Mouse (Mus musculus) thymus, postnatal 4 days (tissue): ENCODE data around the gene Dact1.

Experiments used
- DNase-seq: peaks from one replicate; pipeline ENCODE4 v3.0.0; 2021

The Dact1 gene

GRCm38 (mm10) chr12:71309581-71310067, at the start of gene Dact1:
TSS of gene Dact1 (plus strand) at chr12:71309884.
- peak; percentile 71 for DNase-seq

- no peak for DNase-seq
Measured at GRCm38 (mm10) chr12:71264211-71264610, 45.5 kb upstream of the Dact1 start.

- no peak for DNase-seq
Measured at GRCm38 (mm10) chr12:71269367-71269766, 40.3 kb upstream of the Dact1 start.

- DNase-seq, result no peak
Measured at GRCm38 (mm10) chr12:71271131-71271530, 38.6 kb upstream of the Dact1 start.

GRCm38 (mm10) chr12:71274519-71275237, 35.0 kb upstream of the Dact1 start:
- peak; percentile 80 for DNase-seq

GRCm38 (mm10) chr12:71275906-71276595, 33.6 kb upstream of the Dact1 start:
- no peak for DNase-seq

- no peak for DNase-seq
Measured at GRCm38 (mm10) chr12:71279521-71280262, 30.0 kb upstream of the Dact1 start.

- DNase-seq, result no peak
Measured at GRCm38 (mm10) chr12:71281201-71281768, 28.4 kb upstream of the Dact1 start.

GRCm38 (mm10) chr12:71285399-71285798, 24.3 kb upstream of the Dact1 start:
- no peak for DNase-seq

- no peak for DNase-seq
Measured at GRCm38 (mm10) chr12:71290460-71290859, 19.2 kb upstream of the Dact1 start.

GRCm38 (mm10) chr12:71293960-71294942, 15.4 kb upstream of the Dact1 start:
- peak; percentile 52 for DNase-seq

- DNase-seq, result no peak
Measured at GRCm38 (mm10) chr12:71296849-71297535, 12.7 kb upstream of the Dact1 start.

GRCm38 (mm10) chr12:71310068-71310931, 616 bp downstream of the Dact1 start:
- peak; percentile 68 for DNase-seq

- peak; percentile 23 for DNase-seq
Measured at GRCm38 (mm10) chr12:71311237-71311887, 1.7 kb downstream of the Dact1 start.

- DNase-seq, result no peak
Measured at GRCm38 (mm10) chr12:71318239-71318638, 8.6 kb downstream of the Dact1 start.

GRCm38 (mm10) chr12:71319536-71319935, 9.9 kb downstream of the Dact1 start:
- no peak for DNase-seq

GRCm38 (mm10) chr12:71332646-71333045, 23.0 kb downstream of the Dact1 start:
- no peak for DNase-seq

- DNase-seq, result no peak
Measured at GRCm38 (mm10) chr12:71333561-71333960, 23.9 kb downstream of the Dact1 start.

GRCm38 (mm10) chr12:71337025-71337582, 27.4 kb downstream of the Dact1 start:
- no peak for DNase-seq
